Mouse (Mus musculus) brain, adult 10 weeks (tissue): ENCODE results near the gene Acy3. TPM values are rescaled to one million over a fixed set of nuclear protein-coding genes. Genes with fewer than 3 reads are reported as not detected.

Experiments
- polyA plus RNA-seq: library from polyadenylated mRNA; stranded (reverse); fragments of 350-450 nt; fragmentation: Illumina TruSeq; extraction: RNeasy Lipid Tissue Mini Kit (QIAGEN cat#74804); gene quantifications from one replicate; pipeline ENCODE4 v1.2.3, GENCODE M21; 2015; ENCODE audit warnings: low read depth, low replicate concordance

Gene Acy3
- polyA plus RNA-seq, result 4.0 TPM

DNA sequence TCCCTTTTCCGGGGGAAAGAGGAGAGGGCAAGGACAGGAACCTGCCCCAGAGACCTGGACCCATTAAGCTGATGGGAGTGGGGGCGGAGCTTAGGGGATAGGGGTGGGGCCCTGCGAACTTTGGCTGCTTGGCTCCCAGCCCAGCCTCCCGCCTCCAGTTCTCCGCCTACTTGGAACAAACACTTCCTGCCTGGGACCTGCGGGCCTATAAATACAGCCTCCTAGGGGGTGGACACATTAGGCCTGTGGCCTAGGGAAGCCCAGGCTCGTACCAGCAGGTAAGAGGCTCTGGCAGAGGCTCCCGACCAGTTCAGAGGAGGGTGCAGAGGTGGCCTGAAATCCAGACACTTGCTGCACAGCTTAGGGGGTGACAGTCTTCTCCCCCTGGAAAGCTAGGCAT, at the start of gene Acy3:
Gene Acy3, plus strand, starts transcription at position 237 of the 400 bp plus-strand sequence.

DNA sequence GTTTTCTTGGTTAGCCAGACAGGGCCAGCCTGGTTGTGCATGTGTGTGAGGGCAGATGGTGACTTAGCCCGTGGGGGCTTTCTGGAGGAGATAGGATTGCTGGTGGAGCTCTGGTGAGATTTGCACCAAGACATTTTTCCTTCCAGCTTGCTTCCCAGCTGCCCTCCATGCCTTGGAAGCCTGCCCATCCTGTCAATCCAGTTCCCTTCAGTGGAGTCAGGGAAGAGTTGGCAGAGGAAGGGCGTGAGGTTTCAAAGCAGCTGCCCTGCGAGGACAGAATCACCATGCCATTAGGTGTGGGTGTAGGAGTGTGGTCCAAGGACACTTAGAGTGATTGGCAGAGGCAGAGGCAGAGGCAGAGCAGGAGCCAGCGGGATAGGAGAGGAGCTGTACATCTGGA, 27.9 kb upstream of the Acy3 start, which contains the start of gene Aldh3b3:
Gene Aldh3b3, plus strand, starts transcription at position 176 of the 400 bp plus-strand sequence.

DNA sequence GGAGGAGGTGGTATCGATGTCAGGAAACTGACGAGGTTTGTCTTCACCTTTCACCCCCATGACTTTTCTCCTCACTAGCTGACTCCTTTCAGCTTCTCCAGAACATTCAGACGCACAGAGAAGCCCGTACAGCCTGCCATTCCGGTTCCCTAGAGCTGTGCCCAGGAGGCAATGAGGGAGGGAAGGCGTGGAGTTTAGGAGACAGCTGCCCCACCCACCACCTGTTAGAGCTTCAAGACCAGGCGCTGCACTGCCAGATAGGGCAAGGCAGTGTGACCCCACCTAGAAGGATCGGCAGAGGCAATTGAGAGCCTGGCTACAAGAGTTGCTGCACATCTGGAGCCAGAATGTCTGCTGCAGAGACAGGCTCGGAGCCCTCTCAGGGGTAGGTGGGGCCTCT, 14.1 kb upstream of the Acy3 start, which contains the start of gene Aldh3b2:
Gene Aldh3b2, plus strand, starts transcription at position 100 of the 400 bp plus-strand sequence.

DNA sequence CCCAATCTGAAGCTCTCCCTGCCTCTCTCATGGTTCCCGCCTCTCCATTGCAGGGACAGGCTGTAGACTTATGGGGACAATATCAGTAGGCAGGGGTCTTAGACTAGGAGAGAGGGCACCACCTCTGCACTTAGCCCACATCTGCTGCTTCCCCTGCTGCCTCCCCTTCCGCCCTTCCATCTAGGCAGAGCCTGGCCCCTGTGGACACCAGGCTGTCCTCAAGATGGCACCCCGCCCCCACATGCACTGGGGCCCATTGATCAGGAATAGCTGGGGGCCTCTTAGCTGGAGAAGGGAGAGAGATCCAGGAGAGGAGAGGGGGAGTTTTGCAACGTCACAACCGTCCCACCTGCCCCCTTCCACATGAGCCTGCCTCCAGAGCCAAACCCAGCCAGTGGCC, 6.0 kb downstream of the Acy3 start, which contains the start of gene Tbx10:
Gene Tbx10, plus strand, starts transcription at position 337 of the 400 bp plus-strand sequence.

DNA sequence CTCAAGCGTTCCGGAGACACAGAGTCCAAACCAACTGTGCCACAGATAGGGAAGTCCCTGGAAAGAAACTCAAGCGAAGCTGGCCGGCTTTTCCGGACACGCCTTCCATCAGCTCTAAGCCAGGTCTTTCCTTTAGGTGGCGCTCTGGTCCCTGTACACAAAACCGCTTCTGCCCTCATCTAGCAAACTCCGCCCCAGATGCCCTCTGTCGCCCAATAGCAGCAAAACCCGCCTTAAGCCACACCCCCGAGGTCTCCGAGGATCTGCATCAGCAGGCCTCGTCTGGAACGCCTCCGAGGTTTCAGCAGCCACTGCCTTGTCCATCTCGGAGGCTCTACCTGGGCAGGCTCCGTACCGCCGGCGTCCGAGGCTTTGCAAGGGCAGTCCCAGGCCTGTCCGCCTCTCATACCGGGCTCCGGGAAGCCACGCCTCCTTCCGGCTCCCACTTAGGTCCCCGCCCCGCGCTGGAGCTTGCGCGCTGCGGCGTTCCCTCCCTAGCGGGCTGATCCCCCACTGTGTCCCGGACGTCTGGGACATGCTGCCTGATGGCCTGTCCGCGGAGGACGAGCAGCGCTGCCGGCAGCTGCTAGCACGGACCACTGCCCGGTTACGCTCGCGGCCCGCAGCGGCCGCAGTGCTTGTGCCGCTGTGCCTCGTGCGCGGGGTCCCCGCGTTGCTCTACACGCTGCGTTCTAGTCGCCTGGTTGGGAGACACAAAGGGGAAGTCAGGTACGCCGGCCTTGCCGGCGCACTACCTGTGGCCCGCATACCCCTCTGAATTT, 13.9 kb downstream of the Acy3 start, which contains the start of the genes Nudt8 and Gm49405:
Gene Nudt8, plus strand, starts transcription at position 462 of the 782 bp plus-strand sequence.
Gene Gm49405, plus strand, starts transcription at position 508 of the 782 bp plus-strand sequence.

DNA sequence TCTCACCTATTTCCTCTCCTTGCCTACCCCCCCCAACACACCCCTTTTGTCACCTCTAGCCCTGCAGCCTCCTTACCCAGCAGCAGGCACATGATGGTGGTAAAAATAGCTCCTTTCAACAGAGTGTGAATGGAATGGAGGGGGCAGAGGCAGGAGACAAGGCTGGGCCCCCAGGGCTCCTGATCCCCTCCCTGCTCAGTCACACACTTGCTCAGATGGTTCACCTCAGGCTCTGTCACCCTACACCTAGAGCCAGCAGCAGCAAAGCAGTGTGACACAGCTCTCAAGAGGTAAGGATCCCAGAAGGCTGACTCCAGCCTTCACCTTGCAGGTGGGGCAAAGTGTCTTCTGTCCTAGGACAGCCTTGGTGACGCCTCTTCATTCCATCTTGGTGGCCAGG, 16.7 kb downstream of the Acy3 start, which contains the start of gene Doc2g:
Gene Doc2g, plus strand, starts transcription at position 202 of the 400 bp plus-strand sequence.

DNA sequence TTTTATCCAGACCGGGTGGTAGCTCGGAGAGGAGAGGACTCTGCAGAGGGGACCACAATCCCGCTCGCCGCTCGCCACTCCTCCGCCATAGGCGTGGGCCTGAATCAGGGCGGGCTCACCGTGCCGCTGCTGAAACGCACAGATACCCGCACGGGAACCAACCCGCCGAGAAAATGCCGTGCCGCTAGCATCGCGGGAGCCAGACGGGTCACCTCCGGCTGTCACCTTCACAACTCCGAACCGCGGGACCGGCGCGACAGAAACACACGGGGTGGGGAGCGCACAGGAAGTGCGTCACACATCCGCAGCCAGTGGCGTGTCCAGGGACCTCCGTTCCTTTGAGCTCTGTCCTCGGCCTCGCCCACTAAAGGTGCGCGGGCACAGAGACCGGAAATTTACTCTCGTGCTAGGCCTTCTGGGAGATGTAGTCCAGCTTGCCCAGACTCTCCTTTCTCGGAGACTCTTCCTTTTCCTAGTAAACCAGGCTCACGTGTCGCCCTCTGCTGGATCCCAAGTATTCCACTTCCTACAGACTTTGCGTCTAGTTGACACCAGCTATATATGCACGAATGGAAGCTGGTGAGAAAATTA, 26.2 kb downstream of the Acy3 start, which contains the start of gene Ndufv1:
Gene Ndufv1, minus strand, starts transcription at position 375 of the 591 bp plus-strand sequence.

DNA sequence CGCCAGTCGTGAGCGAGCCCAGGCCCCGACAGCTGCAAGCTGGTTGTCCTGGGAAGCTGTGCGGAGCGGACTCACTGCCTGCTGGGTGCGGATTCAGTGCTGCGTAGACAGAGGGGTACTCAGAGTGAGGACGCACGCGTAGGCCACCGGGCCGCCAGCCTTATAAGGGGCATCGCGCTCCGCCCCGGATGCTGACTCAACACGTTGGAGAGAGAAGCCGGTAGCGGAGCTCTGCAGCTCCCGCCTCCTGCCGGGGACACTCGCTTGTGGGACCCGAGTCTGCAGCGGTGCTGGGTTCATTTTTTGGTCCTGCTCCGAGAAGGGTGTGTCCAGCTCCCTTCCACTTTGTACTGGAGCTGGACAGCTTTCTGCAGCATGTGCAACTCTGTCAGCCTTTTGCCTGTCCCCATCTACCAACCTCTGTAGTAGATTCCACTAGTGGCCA, 51.4 kb downstream of the Acy3 start, which contains the start of gene Gstp1:
Gene Gstp1, minus strand, starts transcription at position 198 of the 445 bp plus-strand sequence.

Other genes starting within 250 kb of the Acy3 start
- gene Kmt5b, start 219.1 kb upstream of the Acy3 start, polyA plus RNA-seq, result 28.6 TPM
- gene Chka, start 134.8 kb upstream of the Acy3 start, polyA plus RNA-seq, result 82.1 TPM
- 14.5 TPM for gene Tcirg1, start 79.4 kb upstream of the Acy3 start, polyA plus RNA-seq
- 305 TPM for gene Ndufs8, start 73.8 kb upstream of the Acy3 start, polyA plus RNA-seq
- 4.3 TPM for gene Aldh3b1, start 56.8 kb upstream of the Acy3 start, polyA plus RNA-seq
- 16.0 TPM for gene Unc93b1, start 51.4 kb upstream of the Acy3 start, polyA plus RNA-seq
- gene Aldh3b3, start 27.9 kb upstream of the Acy3 start, polyA plus RNA-seq, result not detected
- 1.4 TPM for gene Aldh3b2, start 14.2 kb upstream of the Acy3 start, polyA plus RNA-seq
- not detected for gene Tbx10, start 6.2 kb downstream of the Acy3 start, polyA plus RNA-seq
- 15.1 TPM for gene Nudt8, start 14.0 kb downstream of the Acy3 start, polyA plus RNA-seq
- 2.0 TPM for gene Gm49405, start 14.1 kb downstream of the Acy3 start, polyA plus RNA-seq
- gene Doc2g, start 16.7 kb downstream of the Acy3 start, polyA plus RNA-seq, result 5.7 TPM
- gene Ndufv1, start 26.2 kb downstream of the Acy3 start, polyA plus RNA-seq, result 236 TPM
- 465 TPM for gene Gstp1, start 51.4 kb downstream of the Acy3 start, polyA plus RNA-seq
- gene Gstp2, start 59.5 kb downstream of the Acy3 start, polyA plus RNA-seq, result 1.5 TPM
- not detected for gene Gstp3, start 73.0 kb downstream of the Acy3 start, polyA plus RNA-seq
- not detected for gene Cabp2, start 95.0 kb downstream of the Acy3 start, polyA plus RNA-seq
- gene Cdk2ap2, start 110.6 kb downstream of the Acy3 start, polyA plus RNA-seq, result 37.6 TPM
- gene Pitpnm1, start 113.4 kb downstream of the Acy3 start, polyA plus RNA-seq, result 122 TPM
- 183 TPM for gene Aip, start 139.3 kb downstream of the Acy3 start, polyA plus RNA-seq
- 0.10 TPM for gene Gpr152, start 153.2 kb downstream of the Acy3 start, polyA plus RNA-seq
- not detected for gene Cabp4, start 157.5 kb downstream of the Acy3 start, polyA plus RNA-seq
- gene Coro1b, start 162.0 kb downstream of the Acy3 start, polyA plus RNA-seq, result 127 TPM
- 1.5 TPM for gene Ptprcap, start 167.0 kb downstream of the Acy3 start, polyA plus RNA-seq
- 45.8 TPM for gene Rps6kb2, start 176.8 kb downstream of the Acy3 start, polyA plus RNA-seq
- gene Carns1, start 188.9 kb downstream of the Acy3 start, polyA plus RNA-seq, result 13.7 TPM
- gene Tbc1d10c, start 204.7 kb downstream of the Acy3 start, polyA plus RNA-seq, result 1.2 TPM
- 454 TPM for gene Ppp1ca, start 205.5 kb downstream of the Acy3 start, polyA plus RNA-seq
- 10.9 TPM for gene Rad9a, start 215.1 kb downstream of the Acy3 start, polyA plus RNA-seq
- 0.59 TPM for gene Clcf1, start 227.7 kb downstream of the Acy3 start, polyA plus RNA-seq
- not detected for gene AC109138.7, start 227.8 kb downstream of the Acy3 start, polyA plus RNA-seq
- gene Pold4, start 245.3 kb downstream of the Acy3 start, polyA plus RNA-seq, result 29.6 TPM